Mouse (Mus musculus) layer of hippocampus, postnatal 36 days (tissue): ENCODE results near the gene Cdkn2c. TPM values are rescaled to one million over a fixed set of nuclear protein-coding genes. Genes with fewer than 3 reads are reported as not detected.
A peak's percentile ranks its signal among the peaks of the same experiment; 100 is the strongest.

ENCODE experiments used
- DNase-seq, 2 experiments: peaks; one replicate each; pipeline ENCODE4 v3.0.0; 2022
- total RNA-seq, 2 experiments: library from RNA; stranded (reverse); gene quantifications; 2 replicates each; pipeline ENCODE4 v1.2.3; 2021

Gene Cdkn2c
- total RNA-seq, 2 experiments from 2014 or later, result 3.6 to 4.1 TPM

DNA sequence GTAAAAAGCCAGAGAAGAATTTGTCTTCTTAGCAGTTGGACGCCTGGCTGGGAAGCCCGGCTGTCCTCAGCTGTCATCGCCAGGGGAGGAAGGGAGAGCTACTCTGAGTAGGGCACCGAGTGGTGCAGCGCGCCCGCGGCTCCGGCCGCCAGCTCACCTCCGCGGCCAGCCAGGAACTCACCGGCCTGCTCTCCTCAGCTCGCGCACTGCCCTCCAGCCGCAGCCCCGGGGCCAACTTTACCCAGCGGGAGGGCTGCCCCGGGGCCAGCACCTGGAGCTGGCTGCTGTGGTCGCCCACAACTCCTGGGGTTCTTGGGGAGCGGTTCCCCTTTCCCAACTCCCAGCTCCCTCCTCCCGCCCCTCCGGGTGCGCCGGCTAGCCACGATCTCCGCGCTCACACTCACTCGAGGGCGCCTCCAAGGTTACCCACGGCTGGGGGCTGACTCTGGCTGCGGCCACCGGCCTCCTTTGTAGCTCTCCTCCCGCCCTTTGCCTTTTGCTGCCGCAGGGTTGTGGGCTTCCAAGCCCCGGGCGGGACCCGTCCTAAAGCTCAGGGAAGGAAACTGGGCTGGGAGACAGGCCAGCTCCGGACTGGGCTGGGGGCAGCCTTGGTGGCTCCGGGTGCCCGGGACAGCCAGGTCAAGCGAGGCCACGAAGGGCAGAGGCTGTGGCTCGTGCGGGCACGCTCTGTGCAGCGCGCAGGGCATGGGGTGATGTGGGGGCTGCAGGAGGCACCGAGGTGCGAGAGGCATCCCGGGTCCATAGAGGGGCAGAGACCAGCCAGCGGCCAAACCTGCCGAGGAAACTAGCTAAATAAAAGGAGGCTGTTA lies 9.8 kb downstream of the Cdkn2c start:
- peak in 1 of 2 experiments; percentile 14 for DNase-seq

DNA sequence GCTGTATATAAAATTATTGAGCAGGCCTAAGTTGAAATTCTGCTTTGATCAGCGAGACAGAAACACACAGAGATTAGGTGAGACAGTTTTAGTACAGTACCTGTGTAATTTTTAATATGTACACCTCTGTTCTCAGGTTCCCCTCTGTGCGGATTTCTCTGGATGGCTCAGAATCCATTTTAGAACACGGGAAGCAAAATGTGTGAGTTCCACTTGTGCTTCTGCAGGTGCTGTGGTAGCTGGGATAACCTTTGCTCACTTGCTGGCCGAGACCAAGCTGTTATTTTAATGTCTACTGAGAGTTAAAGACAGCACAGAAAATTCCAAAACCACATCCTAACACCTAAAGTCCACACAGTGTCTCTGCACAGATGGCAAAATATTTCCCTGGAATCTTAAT lies 10.7 kb downstream of the Cdkn2c start:
- DNase-seq, result no peak

DNA sequence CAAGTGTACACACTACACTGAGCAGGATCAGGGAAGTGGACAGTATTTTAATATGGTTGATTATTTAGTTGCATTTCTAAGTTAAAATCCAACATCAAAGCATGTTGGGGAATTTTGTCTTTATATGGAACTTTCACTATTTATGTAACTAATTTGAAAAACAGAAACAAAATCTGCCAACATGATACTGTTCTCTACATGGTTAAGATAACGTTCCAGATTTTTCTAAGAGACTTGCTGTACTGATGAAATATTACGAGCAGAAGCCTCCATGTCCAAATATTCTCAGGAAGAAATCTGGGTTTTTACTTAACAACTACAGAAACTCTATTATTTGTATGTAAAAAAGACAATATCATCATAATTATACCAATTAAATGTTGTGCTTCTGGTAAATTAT lies 11.3 kb downstream of the Cdkn2c start:
- DNase-seq, result no peak

DNA sequence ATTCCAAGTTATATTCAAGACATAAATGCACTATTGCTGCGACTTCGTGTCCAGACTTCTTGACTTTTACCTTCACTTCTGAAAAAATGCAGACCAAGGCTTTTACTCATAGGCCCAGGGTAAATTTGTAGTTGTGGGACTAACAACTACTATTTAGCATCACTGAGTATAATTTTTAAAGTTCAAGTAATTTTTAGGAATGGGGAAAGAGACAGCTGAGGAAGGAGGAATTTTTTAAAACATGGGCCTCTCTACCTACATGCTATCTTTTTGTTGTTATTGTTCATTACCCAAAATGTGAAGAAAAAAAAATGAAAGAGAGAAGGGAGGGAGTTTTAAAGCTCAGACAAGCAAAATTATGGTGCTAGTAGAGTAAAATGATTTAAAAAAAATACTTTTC lies 12.3 kb downstream of the Cdkn2c start:
- no peak for DNase-seq

DNA sequence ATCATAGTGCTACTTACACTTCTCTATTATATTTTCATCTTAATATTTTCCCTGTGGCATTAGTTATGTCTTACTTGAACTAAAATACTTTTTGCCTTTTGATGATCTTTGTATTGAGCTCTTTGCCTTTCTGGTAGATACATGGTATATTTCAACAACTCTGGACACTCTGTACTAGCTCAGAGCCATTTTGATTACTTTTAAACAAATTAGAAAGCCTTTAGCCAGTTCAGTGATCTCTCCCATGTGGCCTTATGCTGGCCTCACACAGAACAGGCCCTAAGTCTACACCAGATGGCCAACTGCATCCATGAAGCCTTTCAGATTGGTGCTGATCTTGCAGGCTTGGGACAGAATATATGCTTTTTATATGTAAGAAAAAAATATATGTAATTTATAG lies 13.7 kb downstream of the Cdkn2c start:
- no peak for DNase-seq

DNA sequence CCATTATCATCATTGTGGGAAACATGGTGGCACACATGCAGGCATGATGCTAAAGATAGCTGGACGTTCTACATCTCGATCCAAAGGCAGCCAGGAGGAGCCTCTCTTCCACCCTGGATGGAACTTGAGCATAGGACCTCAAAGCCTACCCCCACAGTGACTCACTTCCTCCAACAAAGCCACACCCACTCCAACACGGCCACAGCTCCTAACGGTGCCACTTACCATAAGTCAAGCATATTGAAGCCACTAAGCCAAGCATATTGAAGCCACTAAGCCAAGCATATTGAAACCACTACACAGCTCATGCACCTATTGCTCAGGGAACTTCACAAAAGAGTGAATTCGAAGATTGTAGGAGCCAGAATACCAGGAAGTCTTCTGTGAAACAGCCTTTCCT lies 17.7 kb downstream of the Cdkn2c start:
- DNase-seq, result no peak

DNA sequence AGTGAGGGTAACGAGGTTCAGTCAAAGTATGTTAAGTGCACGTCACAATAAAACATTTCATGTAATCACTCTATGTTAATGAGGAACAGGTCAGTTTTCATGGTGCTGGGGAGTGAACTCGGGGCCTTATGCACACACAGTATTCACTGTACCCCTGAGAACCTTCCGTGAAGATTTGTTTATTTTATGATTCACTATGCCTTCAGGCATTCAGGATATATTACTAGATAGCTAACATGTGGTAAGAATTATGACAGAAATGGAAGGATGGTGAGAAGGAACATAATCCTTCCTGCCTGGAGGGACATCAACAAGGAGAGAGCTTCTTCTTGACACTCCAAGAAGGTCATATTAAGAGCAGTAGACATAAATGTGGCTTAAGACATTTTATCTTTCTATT lies 19.7 kb downstream of the Cdkn2c start:
- DNase-seq, result no peak

DNA sequence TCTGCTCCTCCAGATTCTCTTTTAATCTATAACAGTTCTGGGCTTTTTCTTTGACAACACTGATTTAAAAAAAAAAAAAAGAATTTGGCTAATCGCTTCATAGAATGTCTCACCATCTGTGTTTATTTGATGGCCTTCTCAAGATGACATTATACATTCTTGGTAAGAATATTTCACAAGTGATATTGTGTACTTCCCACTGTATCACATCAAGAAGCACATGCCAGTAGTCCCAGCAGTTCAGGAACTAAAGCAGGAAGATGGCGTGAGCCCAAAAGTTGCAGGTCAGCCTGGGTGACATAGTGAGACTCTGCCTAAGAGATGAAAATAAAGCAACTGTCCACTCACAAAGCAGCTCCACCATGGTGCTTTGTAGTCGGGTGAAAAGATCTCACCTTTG lies 25.5 kb downstream of the Cdkn2c start:
- DNase-seq, result no peak

DNA sequence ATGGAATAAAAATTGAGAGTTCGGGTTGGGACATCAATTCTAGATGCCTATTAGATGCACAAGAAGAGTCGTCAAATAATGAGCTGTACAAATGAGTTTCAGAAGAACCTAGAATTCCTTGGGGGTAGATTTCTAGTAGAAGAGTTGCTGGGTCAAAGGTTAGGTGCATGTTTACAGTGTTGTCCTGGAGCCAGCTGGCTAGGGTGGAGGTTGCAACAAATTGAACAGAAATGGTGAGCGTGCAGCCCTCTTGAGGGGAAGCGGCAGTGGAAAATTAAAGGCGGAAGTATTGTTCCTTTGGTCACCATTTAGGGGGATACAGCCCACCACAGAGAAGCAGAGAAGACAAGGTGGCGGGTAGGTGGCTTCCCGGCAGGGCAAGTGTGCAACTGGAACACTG lies 26.8 kb downstream of the Cdkn2c start:
- no peak for DNase-seq

DNA sequence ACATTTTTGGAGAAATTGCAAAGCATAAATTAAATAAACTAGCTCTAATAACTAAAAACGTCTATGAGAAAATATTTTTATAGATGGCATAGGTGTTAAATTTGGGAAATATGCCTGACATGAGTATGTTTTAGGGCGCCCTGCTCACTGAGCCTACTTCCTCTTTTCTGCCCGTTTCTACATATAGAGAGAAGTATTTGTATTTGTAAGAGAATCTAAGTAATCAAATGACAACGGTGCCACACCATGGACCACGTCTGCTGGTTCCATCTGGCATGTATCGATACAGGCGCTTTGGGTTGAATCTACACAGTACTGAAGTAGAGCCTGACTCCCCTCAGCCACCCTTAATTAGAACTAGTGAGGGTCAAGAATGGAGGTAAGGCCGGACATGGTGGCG lies 27.6 kb downstream of the Cdkn2c start:
- DNase-seq, result no peak

DNA sequence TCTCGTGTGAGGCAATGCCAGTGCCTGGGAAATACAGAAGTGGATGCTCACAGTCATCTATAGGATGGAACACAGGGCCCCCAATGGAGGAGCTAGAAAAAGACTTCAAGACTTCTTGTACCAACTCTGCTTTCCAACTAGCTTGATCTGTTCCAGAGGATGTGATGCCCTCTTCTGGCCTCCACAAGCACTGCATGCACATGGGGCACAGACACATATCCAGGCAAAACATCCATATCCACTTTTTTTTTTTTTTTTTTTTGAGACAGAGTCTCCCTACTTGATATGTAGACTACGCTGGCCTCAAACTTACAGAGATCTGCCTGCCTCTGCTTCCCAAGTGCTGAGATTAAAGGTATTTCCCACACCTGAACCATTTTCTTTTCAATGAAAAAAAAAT lies 32.0 kb downstream of the Cdkn2c start:
- no peak for DNase-seq

DNA sequence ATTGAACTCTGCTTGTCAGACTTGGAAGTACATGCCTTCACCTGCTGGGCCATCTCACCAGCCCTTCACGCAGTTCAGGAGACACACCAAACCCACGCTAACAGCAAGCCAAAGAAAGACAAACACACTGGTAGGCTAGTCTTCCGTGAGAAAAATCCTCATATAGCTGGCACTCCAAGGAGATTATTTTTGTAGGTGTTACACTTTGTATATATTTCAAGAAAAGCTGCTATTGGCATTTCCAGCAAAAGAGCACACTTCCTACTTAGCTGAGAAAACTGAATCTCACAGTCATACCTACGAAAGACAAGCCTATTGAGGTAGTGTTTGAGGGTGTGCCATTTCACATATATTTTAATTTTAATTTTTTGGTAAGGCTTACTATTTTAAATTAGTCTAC lies 36.0 kb downstream of the Cdkn2c start:
- no peak for DNase-seq

DNA sequence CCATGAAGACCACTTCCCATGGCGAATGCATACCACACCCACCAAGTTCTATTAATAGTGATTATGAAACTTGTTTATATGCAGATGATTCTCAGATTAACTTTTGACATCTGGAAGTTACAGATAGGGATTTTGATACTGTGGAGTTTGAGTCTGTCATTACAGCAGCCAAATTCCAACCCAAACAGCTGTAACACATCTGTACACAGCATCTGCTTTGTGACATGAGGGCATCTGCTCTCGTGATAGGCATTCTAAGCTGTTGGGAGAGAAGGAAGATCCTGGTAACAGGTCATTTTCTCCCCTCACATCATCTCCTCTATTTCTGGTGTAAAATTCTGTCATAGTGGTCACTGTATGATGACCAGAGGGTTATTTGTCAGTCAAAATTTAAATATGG lies 36.8 kb downstream of the Cdkn2c start:
- DNase-seq, result no peak

DNA sequence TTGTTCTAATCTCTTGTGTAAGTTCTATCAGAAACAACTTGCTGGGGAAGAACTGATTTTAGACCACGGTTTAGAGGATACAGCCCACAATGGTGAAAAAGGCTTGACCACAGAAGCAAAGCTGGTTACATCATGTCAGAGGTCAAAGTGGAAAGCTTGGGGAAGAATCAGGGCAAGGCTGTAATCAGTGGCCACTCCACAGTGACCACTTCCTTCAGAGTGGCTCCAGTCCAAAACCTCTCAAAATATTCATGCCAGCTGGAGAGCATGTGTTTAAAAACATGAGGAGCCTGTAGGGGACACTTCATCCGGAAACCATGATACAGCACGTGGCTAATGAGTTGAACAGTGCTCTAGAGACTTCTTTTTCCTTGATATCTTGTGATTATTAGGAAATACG lies 54.4 kb downstream of the Cdkn2c start:
- DNase-seq, result no peak

Other genes starting within 250 kb of the Cdkn2c start
- 100 to 1,000 TPM; 181 to 188 TPM for gene Rnf11, start 182.5 kb downstream of the Cdkn2c start, total RNA-seq
- not detected for gene 4930522H14Rik, start 135.9 kb downstream of the Cdkn2c start, total RNA-seq
- 10 to 100 TPM; 23.6 to 26.0 TPM for gene Faf1, start 9.4 kb upstream of the Cdkn2c start, total RNA-seq